Mouse (Mus musculus) ovary, adult 18-20 months (tissue): ENCODE data around the gene Hspg2.
A peak's percentile ranks its signal among the peaks of the same experiment; 100 is the strongest.

Experiments used
- DNase-seq: peaks from one replicate; pipeline ENCODE4 v3.0.0; 2022; ENCODE audit warnings: low spot score, mixed read lengths

Gene Hspg2

GRCm38 (mm10) chr4:137461217-137461616, 7.4 kb upstream of the Hspg2 start:
- no peak for DNase-seq

DNA sequence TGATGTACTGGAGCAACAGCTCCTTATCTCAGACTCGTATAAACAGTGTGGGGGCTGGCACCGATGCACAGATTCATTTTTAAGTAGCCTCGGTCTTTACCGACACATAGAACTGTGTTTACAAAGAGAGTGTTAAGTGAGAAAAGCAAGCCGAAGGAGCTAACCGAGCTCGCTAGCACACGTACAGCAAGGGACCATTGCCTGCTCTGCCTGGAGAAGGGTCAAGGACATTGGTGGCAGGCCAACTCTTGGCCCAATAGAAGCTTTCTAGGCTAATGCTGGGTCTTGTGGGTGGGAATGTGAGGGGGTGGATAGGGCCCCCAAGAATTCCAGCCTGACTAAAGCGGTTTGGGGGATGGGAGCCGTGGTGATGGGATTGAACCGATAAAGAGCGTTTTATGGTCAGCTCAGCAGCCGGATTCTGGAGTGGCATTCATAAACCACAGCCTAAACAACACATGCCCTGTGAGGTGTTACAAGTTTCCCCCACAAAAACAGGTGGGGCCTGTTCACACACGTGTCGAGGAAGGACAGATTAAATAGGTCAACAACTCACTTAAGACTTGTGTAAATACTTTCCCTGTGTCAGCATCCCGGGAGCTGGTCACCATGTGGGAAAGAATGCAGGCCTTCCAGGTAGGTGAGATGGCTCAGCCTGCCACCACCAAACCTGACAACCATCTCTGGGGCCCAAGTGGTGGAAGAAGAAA, 6.4 kb upstream of the Hspg2 start:
- DNase-seq, result no peak

DNA sequence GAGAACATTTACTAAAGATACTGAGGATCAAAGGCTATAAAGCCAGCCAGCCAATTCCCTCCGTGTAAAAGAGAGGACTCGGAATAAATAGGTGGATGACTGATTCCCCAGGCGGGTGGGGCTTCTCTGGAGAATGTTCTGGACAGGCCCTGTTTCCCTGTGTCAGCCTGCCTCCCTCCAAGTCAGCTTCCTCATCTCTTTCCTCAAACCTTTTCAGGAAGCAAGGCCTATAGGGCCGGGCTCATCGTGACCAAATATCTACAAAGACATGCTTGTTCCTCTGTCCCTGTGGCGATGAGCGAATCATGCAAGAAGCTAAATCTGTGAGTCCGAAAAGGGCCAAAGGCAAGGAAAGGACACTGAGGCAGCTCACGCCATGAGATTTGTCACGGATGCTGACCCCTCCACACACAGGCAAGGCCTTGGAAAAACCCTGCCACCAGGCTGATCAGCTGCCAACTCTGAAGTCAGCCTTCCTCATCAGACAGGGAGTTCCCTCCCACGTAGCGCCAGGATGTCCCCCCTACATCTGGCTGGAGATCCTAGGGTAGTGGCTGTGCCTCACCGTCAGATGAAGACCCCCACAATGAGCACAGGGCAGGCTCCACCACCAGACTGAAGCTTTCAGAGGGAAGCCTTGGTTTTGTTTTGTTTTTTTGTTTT, 3.3 kb upstream of the Hspg2 start:
- no peak for DNase-seq

- DNase-seq, result no peak
Measured at GRCm38 (mm10) chr4:137466991-137467390, 1.6 kb upstream of the Hspg2 start.

- no peak for DNase-seq
Measured at GRCm38 (mm10) chr4:137467525-137467924, 1.0 kb upstream of the Hspg2 start.

GRCm38 (mm10) chr4:137469081-137469844, 694 bp downstream of the Hspg2 start:
- no peak for DNase-seq

- DNase-seq, result no peak
Measured at GRCm38 (mm10) chr4:137469845-137470692, 1.5 kb downstream of the Hspg2 start.

DNA sequence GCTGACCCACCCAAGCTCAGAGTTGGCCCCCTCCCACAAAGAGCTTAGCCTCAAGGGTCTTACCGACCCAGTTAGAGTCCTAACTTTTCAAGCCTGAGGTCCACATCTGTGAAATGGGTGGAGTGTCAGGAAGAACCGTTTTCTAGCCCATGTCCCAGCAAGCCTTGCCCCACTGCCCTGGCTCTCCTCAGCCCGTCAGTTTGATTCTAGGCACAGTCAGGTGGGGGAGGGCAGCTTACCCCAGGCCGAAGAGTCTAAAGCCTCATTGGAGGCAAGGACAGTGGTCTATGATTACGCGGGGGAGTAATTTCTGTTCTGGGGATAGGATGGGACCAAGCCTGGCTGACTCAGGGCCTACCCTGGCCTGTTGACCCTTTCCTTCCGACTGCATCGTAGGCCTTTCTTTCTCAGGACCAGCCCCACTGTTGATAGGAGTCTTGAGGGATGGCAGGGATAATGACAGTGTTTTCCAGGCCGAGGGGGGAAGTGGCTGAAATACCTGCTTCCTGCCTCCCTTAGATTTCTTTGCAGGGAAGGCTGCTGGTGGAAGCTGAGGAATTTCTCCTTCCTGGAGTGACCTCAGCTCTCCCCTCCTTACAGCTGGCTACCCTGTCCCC, 2.2 kb downstream of the Hspg2 start:
- no peak for DNase-seq

DNA sequence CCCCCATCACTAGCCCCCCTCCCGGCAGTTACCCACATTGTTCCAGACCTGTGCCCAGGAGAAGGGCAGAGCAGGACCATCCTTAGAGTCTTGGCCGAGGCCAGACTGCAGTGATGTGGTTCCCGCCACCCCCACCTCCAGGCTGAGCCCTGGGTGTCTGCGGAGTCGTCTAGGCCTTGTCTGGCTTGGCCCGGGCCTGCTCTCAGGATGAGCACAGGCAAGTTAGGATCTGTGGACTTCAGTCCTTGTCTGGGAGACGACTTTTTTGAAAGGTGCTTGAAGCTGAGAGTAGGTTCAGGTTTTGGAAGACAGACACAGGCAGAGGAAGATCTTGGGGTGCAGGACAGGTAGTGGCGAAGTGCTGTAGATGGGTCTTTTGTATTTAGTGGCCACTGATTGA, 2.8 kb downstream of the Hspg2 start:
- DNase-seq, result no peak

DNA sequence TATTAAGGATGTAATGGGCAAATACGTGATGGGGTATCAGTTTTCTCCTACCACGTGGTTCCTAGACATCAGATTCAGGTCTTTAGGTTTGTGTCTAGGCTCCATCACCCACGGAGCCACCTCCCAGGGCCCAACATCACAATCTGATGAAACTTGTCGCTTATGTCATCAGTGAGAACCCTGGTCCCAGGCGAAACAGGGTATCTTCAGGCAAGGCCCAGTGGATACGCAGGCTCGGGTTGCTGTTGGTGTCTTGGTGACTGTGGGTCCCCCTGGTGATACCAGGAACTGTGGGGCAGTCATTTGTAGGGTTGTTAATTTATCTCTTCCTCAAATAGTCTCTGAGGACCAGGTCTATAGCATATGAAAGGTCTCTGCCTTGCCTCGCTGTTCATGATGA, 4.7 kb downstream of the Hspg2 start:
- DNase-seq, result no peak

DNA sequence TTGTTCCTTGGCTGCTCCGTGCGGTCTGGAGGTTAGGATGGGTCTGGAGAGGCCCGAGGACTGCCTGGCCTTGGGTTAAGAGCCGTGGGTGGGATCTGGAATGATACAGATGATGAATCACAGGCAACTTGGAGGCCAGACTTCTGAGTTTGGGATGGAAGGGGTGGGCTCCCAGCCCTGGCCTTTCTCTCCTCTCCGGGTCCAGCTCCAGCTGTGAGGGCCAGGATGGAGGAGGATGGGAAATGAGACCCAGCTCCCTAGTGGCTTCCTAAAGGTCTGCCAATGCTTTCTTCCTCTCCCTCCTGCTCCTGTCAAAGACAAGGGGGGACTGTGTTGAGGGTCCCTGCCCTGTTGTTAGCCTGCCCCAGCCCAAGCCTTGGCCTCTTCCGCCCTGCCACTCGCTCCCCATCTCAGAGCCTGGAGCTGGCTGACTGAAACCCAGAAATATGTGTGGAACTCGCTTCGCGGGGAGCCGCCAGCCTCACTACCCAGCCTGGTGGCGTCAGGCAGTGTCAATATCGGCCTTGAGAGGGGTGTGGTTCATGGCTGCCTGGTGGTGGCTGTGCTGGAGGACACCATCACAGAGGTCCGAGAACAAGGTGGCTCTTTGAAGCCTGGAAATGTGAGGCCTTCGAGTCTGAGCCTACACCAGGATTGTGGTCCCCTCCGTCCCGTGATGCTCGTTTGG, 5.3 kb downstream of the Hspg2 start:
- peak; percentile 74 for DNase-seq

DNA sequence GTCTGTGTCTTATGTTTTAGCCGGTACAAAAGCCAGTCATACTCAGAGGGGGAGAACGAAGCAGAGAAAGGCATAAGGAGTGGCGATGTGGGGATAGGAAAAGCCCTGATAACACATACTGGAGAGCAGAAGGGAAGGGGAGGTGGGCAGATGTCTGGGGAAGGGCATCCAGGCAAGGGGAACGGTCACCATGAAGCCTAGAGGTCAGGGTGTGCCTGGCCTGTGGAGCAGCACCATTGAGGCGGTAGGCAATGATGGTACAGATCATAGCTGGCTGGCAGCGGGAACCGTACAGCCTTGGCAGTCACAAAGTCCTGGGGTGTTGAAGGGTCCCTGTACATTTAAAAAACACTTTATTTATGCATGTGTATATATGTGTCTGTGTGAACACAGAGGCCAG, 6.1 kb downstream of the Hspg2 start:
- DNase-seq, result no peak

GRCm38 (mm10) chr4:137475271-137476050, 6.9 kb downstream of the Hspg2 start:
- no peak for DNase-seq

DNA sequence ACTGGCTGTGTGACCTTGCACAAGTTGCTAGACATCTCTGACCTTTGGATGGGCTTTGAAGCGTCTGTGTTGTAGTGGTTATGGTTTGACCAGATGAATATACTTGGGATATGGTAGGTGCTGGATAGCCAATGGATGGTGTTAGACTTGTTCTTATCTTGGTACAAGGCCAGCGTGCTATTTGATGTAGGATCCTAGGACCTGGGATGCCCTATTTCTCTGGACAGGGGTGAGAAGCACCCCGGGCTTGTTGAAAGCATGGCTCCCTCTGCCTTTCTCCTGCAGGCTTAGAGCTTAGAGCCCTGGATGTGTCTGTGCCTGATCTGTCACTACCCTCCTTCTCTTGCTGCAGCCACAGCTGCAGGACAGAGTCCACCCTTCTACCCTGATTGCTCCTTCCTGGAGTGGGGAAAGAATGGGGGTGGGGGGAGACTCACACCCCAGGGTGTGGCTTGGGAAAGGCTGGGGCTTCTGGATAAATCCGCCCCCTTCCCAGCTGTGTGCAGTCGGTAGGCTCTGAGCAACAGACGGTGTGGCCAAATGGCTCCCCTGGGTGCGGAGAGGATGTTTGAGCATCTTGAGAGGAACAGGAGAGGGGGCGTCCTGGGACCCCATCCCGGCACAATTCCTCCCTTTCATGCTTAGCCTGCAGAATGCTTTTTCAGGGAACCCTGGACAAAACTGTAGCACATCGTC, 7.6 kb downstream of the Hspg2 start:
- DNase-seq, result no peak

- no peak for DNase-seq
Measured at GRCm38 (mm10) chr4:137476761-137477237, 8.2 kb downstream of the Hspg2 start.

DNA sequence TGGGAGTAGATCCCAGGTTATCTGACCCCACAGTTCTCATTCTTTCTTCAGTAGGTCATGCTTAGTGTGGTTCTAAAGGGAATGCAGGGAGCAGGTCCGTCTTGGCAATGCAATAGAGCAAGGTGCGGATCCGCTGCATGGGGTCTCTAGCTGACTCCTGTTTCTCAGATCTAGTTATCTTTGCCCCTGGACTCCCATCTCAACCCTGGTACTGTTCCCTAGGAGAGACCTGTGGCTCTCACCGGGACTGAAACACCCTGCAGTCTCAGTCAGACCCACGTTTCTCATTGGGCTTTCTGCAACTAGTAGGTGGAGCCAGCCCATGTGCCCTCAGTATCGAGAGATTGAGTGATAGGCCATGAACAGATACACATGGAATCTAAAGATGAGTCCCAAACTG, 9.0 kb downstream of the Hspg2 start:
- no peak for DNase-seq

DNA sequence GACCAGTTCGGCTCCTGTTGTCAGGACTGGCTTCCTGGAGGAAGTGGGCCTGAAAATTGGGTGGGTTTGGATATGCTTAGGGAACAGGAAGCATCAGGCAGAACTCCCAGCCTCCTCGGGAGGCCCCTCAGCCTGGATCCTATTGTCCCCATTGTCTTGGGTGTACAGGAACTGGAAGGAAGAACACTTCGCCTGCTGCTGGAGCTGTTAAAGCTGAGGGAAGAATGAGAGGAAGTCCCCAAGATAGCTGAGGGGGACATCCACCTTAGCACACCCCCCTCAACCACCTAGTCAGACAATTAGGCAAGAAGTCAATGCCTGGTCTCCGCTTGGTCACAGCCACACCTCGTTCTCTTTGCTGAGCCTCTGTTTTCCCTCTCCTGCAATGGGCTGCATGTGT, 9.7 kb downstream of the Hspg2 start:
- no peak for DNase-seq

GRCm38 (mm10) chr4:137479757-137480156, 11.2 kb downstream of the Hspg2 start:
- DNase-seq, result no peak

DNA sequence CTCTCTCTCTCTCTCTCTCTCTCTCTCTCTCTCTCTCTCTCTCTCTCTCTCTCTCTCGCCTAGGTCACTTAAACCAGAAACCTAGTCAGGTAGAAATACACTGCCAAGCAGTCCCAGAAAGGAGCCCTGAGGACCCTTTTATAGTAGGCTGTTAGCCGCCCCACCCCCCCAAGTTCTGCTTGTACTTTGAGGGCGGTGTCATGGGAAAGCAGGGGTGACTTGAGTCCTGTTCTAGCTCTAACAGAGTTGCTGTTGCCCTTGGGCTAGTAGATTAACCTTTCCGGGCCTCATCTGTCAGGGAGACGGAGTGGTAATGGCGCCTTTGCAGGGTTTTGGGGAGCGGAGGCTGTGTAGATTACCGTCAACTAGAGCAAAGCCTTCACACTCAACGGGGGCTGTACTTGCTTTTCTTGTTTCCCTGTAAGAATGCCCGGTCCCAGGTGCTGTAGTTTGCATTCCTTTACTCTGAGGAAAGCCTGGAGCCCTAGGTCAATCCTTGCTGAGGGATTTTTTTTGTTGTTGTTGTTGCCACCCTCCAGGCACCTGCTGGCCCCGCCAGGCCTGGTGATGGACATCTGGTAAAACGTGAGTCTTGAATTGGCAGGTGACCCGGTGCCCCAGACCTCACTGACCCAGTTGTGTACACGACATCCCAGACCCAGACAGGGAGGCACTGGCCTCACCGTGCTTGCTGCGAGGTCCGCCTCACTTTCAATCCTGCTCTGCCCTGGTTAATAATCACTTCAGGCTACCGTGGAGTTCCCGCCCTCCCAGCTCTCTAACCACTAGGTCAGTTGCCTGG, 11.8 kb downstream of the Hspg2 start:
- no peak for DNase-seq
